Mouse (Mus musculus): Measurements from ENCODE around the gene Gm20388. TPM values are rescaled to one million over a fixed set of nuclear protein-coding genes. Genes with fewer than 3 reads are reported as not detected.
"Not testable (repeated sequence)": the region's sequence is repeated elsewhere in the genome, so short reads cannot be mapped to it uniquely, and the experiment has no call there.

The Gm20388 gene
- polyA plus RNA-seq, 1 experiment, result 10.6 TPM

- no peaks in the 10 kb centered on the region for H3K4me1 ChIP-seq (ENCODE audit: control insufficient read depth, insufficient read depth, low read length)
- H3K27ac ChIP-seq (ENCODE audit: control insufficient read depth, insufficient read depth, low read depth, low read length, poor library complexity), result no peak overlapping the region
- H3K4me3 ChIP-seq (replicated peaks; ENCODE audit: control insufficient read depth, low read depth, low read length), result no peak overlapping the region
- 94% methylated on average over 29 of the region's 29 CpGs for WGBS
- TF ChIP-seq CTCF (IDR thresholded peaks at IDR 0.05; ENCODE audit: control insufficient read depth, insufficient read depth, low read length) (no peak), POLR2A (IDR thresholded peaks at IDR 0.05; ENCODE audit: borderline replicate concordance, control insufficient read depth, low read depth, low read length) (no peak)
Measured at GRCm38 (mm10) chr8:123428343-123428893, 3517.8 kb downstream of the Gm20388 start.

GRCm38 (mm10) chr8:123428939-123429721, 3518.5 kb downstream of the Gm20388 start:
- Histone ChIP-seq H3K4me1 (ENCODE audit: control insufficient read depth, insufficient read depth, low read length) (no peaks in the 10 kb centered on the region), H3K4me3 (replicated peaks; ENCODE audit: control insufficient read depth, low read depth, low read length) (no peak overlapping the region), H3K27ac (ENCODE audit: control insufficient read depth, insufficient read depth, low read depth, low read length, poor library complexity) (no peak overlapping the region)
- WGBS, result 90% methylated on average over 23 of the region's 23 CpGs
- TF ChIP-seq POLR2A (IDR thresholded peaks at IDR 0.05; ENCODE audit: borderline replicate concordance, control insufficient read depth, low read depth, low read length) (no peak), CTCF (IDR thresholded peaks at IDR 0.05; ENCODE audit: control insufficient read depth, insufficient read depth, low read length) (no peak)

GRCm38 (mm10) chr8:123429722-123430013, 3519.0 kb downstream of the Gm20388 start:
- not testable (repeated sequence) for H3K4me3 ChIP-seq (replicated peaks; ENCODE audit: control insufficient read depth, low read depth, low read length); H3K4me1 ChIP-seq (ENCODE audit: control insufficient read depth, insufficient read depth, low read length); H3K27ac ChIP-seq (ENCODE audit: control insufficient read depth, insufficient read depth, low read depth, low read length, poor library complexity)
- WGBS, result 89% methylated on average over 15 of the region's 15 CpGs

- not testable (repeated sequence) for H3K27ac ChIP-seq (ENCODE audit: control insufficient read depth, insufficient read depth, low read depth, low read length, poor library complexity); H3K4me1 ChIP-seq (ENCODE audit: control insufficient read depth, insufficient read depth, low read length); H3K4me3 ChIP-seq (replicated peaks; ENCODE audit: control insufficient read depth, low read depth, low read length)
- WGBS, result 88% methylated on average over 8 of the region's 8 CpGs
Measured at GRCm38 (mm10) chr8:123430936-123431335, 3520.3 kb downstream of the Gm20388 start.

GRCm38 (mm10) chr8:123431616-123432365, 3521.2 kb downstream of the Gm20388 start:
- WGBS, result 94% methylated on average over 25 of the region's 25 CpGs

GRCm38 (mm10) chr8:123432381-123432780, 3521.7 kb downstream of the Gm20388 start:
- no peaks in the 10 kb centered on the region for H3K4me1 ChIP-seq (ENCODE audit: control insufficient read depth, insufficient read depth, low read length)
- H3K4me3 ChIP-seq (replicated peaks; ENCODE audit: control insufficient read depth, low read depth, low read length), result no peak overlapping the region
- 93% methylated on average over 16 of the region's 16 CpGs for WGBS
- TF ChIP-seq POLR2A (IDR thresholded peaks at IDR 0.05; ENCODE audit: borderline replicate concordance, control insufficient read depth, low read depth, low read length), result no peak
- H3K27ac ChIP-seq (ENCODE audit: control insufficient read depth, insufficient read depth, low read depth, low read length, poor library complexity), result no peak overlapping the region

More at GRCm38 (mm10) chr8:123431616-123432365, 3521.2 kb downstream of the Gm20388 start:
- no peak overlapping the region for H3K27ac ChIP-seq (ENCODE audit: control insufficient read depth, insufficient read depth, low read depth, low read length, poor library complexity)
- no peak for TF ChIP-seq POLR2A (IDR thresholded peaks at IDR 0.05; ENCODE audit: borderline replicate concordance, control insufficient read depth, low read depth, low read length)
- TF ChIP-seq CTCF (IDR thresholded peaks at IDR 0.05; ENCODE audit: control insufficient read depth, insufficient read depth, low read length), result no peak
- H3K4me1 ChIP-seq (ENCODE audit: control insufficient read depth, insufficient read depth, low read length), result no peaks in the 10 kb centered on the region
- H3K4me3 ChIP-seq (replicated peaks; ENCODE audit: control insufficient read depth, low read depth, low read length), result no peak overlapping the region

- not testable (repeated sequence) for H3K27ac ChIP-seq (ENCODE audit: control insufficient read depth, insufficient read depth, low read depth, low read length, poor library complexity); H3K4me3 ChIP-seq (replicated peaks; ENCODE audit: control insufficient read depth, low read depth, low read length); H3K4me1 ChIP-seq (ENCODE audit: control insufficient read depth, insufficient read depth, low read length)
- WGBS, result 96% methylated on average over 47 of the region's 47 CpGs
Measured at GRCm38 (mm10) chr8:123433241-123433974, 3522.8 kb downstream of the Gm20388 start.

- Histone ChIP-seq H3K27ac (ENCODE audit: control insufficient read depth, insufficient read depth, low read depth, low read length, poor library complexity) (no peak overlapping the region), H3K4me3 (replicated peaks; ENCODE audit: control insufficient read depth, low read depth, low read length) (no peak overlapping the region), H3K4me1 (ENCODE audit: control insufficient read depth, insufficient read depth, low read length) (no peaks in the 10 kb centered on the region)
- TF ChIP-seq CTCF (IDR thresholded peaks at IDR 0.05; ENCODE audit: control insufficient read depth, insufficient read depth, low read length) (no peak), POLR2A (IDR thresholded peaks at IDR 0.05; ENCODE audit: borderline replicate concordance, control insufficient read depth, low read depth, low read length) (no peak)
- 54% methylated on average over 2 of the region's 2 CpGs for WGBS
Measured at GRCm38 (mm10) chr8:123441788-123442187, 3531.1 kb downstream of the Gm20388 start.

Data from bone marrow, adult 2 months (tissue).